Mouse (Mus musculus) ES-E14 (cell line): Measurements from ENCODE around the gene Gm10570.

Experiments used
- CHD2 ChIP-seq: IDR thresholded peaks from 2 replicates; pipeline ENCODE4 v1.6.1; 2014; ENCODE audit warnings: mild to moderate bottlenecking, low read depth, low read length, inconsistent platforms
- HCFC1 ChIP-seq: IDR thresholded peaks from 2 replicates; pipeline ENCODE4 v1.6.1; 2012; ENCODE audit warnings: low read length, inconsistent platforms, borderline replicate concordance; ENCODE audit not compliant: insufficient read depth
- MAFK ChIP-seq: IDR thresholded peaks from 2 replicates; pipeline ENCODE4 v1.6.1; 2014; ENCODE audit warnings: mild to moderate bottlenecking, low read depth, low read length, inconsistent platforms; ENCODE audit not compliant: insufficient read depth
- ZC3H11A ChIP-seq: IDR thresholded peaks from 2 replicates; pipeline ENCODE4 v1.6.1; 2012; ENCODE audit warnings: low read depth, mild to moderate bottlenecking, inconsistent platforms, low read length, borderline replicate concordance

DNA sequence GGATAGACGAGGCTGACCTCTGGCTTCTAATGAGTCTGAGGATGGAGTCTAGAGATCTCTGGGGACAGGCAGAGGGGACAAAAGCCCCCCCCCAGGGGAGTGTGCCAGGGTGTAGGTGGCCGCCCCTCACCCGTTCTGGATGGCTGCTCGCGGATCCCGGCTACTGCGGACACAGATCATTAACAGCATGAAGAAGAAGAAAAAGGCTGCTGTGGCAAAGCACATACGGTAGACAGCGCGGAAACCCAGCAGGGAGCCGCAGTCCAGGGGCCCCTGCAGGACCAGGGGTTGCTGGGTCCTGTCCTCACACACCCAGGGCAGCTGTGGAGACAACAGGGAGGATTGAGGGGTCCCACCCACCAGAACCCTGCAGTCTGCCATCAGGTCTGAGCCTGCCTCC lies 44.3 kb downstream of the Gm10570 start:
- TF ChIP-seq MAFK (no peak), ZC3H11A (no peak), CHD2 (no peak), HCFC1 (no peak)
